Mouse (Mus musculus) neural tube, embryonic 10.5 days (tissue): ENCODE data around the gene Atf1.

Source experiments
- DNase-seq: peaks from one replicate; pipeline ENCODE4 v3.0.0-alpha.2; 2017; ENCODE audit warnings: low spot score; ENCODE audit errors: extremely low spot score

The Atf1 gene

GRCm38 (mm10) chr15:100215092-100215491, 12.5 kb upstream of the Atf1 start:
- no peak for DNase-seq

GRCm38 (mm10) chr15:100216173-100216572, 11.4 kb upstream of the Atf1 start:
- DNase-seq, result no peak

GRCm38 (mm10) chr15:100218018-100218417, 9.6 kb upstream of the Atf1 start:
- DNase-seq, result no peak

GRCm38 (mm10) chr15:100219396-100219795, 8.2 kb upstream of the Atf1 start:
- no peak for DNase-seq

- DNase-seq, result no peak
These were observed 6.7 kb upstream of the Atf1 start for GRCm38 (mm10) chr15:100220916-100221315.

GRCm38 (mm10) chr15:100225381-100225780, 2.2 kb upstream of the Atf1 start:
- DNase-seq, result no peak

GRCm38 (mm10) chr15:100225891-100226290, 1.7 kb upstream of the Atf1 start:
- DNase-seq, result no peak

GRCm38 (mm10) chr15:100227031-100227662, 472 bp upstream of the Atf1 start:
- DNase-seq, result peak; percentile 17

GRCm38 (mm10) chr15:100228535-100229336, 1.1 kb downstream of the Atf1 start:
- no peak for DNase-seq

GRCm38 (mm10) chr15:100230655-100231054, 3.0 kb downstream of the Atf1 start:
- no peak for DNase-seq

GRCm38 (mm10) chr15:100231616-100232525, 4.3 kb downstream of the Atf1 start:
- no peak for DNase-seq

- DNase-seq, result no peak
These were observed 7.8 kb downstream of the Atf1 start for GRCm38 (mm10) chr15:100235208-100235965.

- DNase-seq, result no peak
These were observed 9.3 kb downstream of the Atf1 start for GRCm38 (mm10) chr15:100236952-100237351.

GRCm38 (mm10) chr15:100241780-100242179, 14.2 kb downstream of the Atf1 start:
- DNase-seq, result no peak

GRCm38 (mm10) chr15:100245951-100246350, 18.3 kb downstream of the Atf1 start:
- DNase-seq, result no peak

GRCm38 (mm10) chr15:100247296-100247695, 19.7 kb downstream of the Atf1 start:
- no peak for DNase-seq

- no peak for DNase-seq
These were observed 21.2 kb downstream of the Atf1 start for GRCm38 (mm10) chr15:100248665-100249433.

- no peak for DNase-seq
These were observed 23.6 kb downstream of the Atf1 start for GRCm38 (mm10) chr15:100251153-100251780.

- DNase-seq, result no peak
These were observed 28.8 kb downstream of the Atf1 start for GRCm38 (mm10) chr15:100256386-100256785.

GRCm38 (mm10) chr15:100257305-100257704, 29.7 kb downstream of the Atf1 start:
- DNase-seq, result no peak
